Mouse (Mus musculus) gastrocnemius, adult 8-10 months (tissue): Measurements from ENCODE around the gene Psmb3. TPM values are rescaled to one million over a fixed set of nuclear protein-coding genes. Genes with fewer than 3 reads are reported as not detected.
"Not testable (repeated sequence)": the region's sequence is repeated elsewhere in the genome, so short reads cannot be mapped to it uniquely, and the experiment has no call there.

Source experiments
- DNase-seq, 2 experiments: peaks; one replicate each; pipeline ENCODE4 v3.0.0; 2022; ENCODE audit warnings: low spot score in 2 of 2
- total RNA-seq, 4 experiments: library from RNA; stranded (reverse); gene quantifications; 2 replicates each; pipeline ENCODE4 v1.2.4; 2022

Psmb3 gene
- total RNA-seq, 4 experiments from 2014 or later: 164 to 175 (median 171) TPM

GRCm38 (mm10) chr11:97716021-97716420 lies 12.8 kb downstream of the Psmb3 start:
- DNase-seq: peak in 1 of 2 experiments; percentile 42

GRCm38 (mm10) chr11:97717369-97718280 lies 14.4 kb downstream of the Psmb3 start:
- peak in 1 of 2 experiments; percentile 17 for DNase-seq

- DNase-seq: no peak
Observed at GRCm38 (mm10) chr11:97718281-97718860, 15.2 kb downstream of the Psmb3 start.

GRCm38 (mm10) chr11:97719041-97719440 lies 15.8 kb downstream of the Psmb3 start:
- no peak for DNase-seq

- no peak for DNase-seq
Observed at GRCm38 (mm10) chr11:97721338-97721737, 18.1 kb downstream of the Psmb3 start.

- DNase-seq: no peak
Observed at GRCm38 (mm10) chr11:97723709-97724108, 20.5 kb downstream of the Psmb3 start.

- no peak for DNase-seq
Observed at GRCm38 (mm10) chr11:97728311-97728710, 25.1 kb downstream of the Psmb3 start.

- DNase-seq: peak in 1 of 2 experiments; percentile 13
Observed at GRCm38 (mm10) chr11:97728730-97729129, 25.5 kb downstream of the Psmb3 start.

- DNase-seq: no peak
Observed at GRCm38 (mm10) chr11:97733689-97734088, 30.5 kb downstream of the Psmb3 start.

- DNase-seq: not testable (repeated sequence)
Observed at GRCm38 (mm10) chr11:97734810-97735209, 31.6 kb downstream of the Psmb3 start.

GRCm38 (mm10) chr11:97736645-97737044 lies 33.4 kb downstream of the Psmb3 start:
- no peak for DNase-seq

- no peak for DNase-seq
Observed at GRCm38 (mm10) chr11:97737600-97737999, 34.4 kb downstream of the Psmb3 start.

- DNase-seq: no peak
Observed at GRCm38 (mm10) chr11:97738703-97739102, 35.5 kb downstream of the Psmb3 start.

- DNase-seq: no peak
Observed at GRCm38 (mm10) chr11:97739155-97739554, 36.0 kb downstream of the Psmb3 start.

GRCm38 (mm10) chr11:97740190-97740589 lies 37.0 kb downstream of the Psmb3 start:
- no peak for DNase-seq

GRCm38 (mm10) chr11:97742157-97742556 lies 39.0 kb downstream of the Psmb3 start:
- no peak for DNase-seq

- no peak for DNase-seq
Observed at GRCm38 (mm10) chr11:97742591-97742990, 39.4 kb downstream of the Psmb3 start.

GRCm38 (mm10) chr11:97743423-97743822 lies 40.2 kb downstream of the Psmb3 start:
- DNase-seq: no peak

GRCm38 (mm10) chr11:97744063-97744717 lies 41.0 kb downstream of the Psmb3 start, which contains the start of gene Pip4k2b:
Gene Pip4k2b (minus strand): TSS chr11:97744704.
- DNase-seq: peak in 1 of 2 experiments; percentile 35

GRCm38 (mm10) chr11:97744718-97745330 lies 41.6 kb downstream of the Psmb3 start:
- DNase-seq: peak; percentile 98

GRCm38 (mm10) chr11:97745331-97745721 lies 42.1 kb downstream of the Psmb3 start:
- no peak for DNase-seq

- DNase-seq: no peak
Observed at GRCm38 (mm10) chr11:97747773-97748172, 44.6 kb downstream of the Psmb3 start.
